Mouse (Mus musculus) midbrain, embryonic 11.5 days (tissue): ENCODE results near the gene Glrp1. TPM values are rescaled to one million over a fixed set of nuclear protein-coding genes. Genes with fewer than 3 reads are reported as not detected.

Source experiments
- ATAC-seq: fragments of 200-750 bp; cut with Nextera tagmentation; 2 replicates; pipeline ENCODE4 v1.8.0; 2017; ENCODE audit warnings: moderate TSS enrichment, moderate library complexity; ENCODE audit not compliant: low FRiP score
- DNase-seq: peaks from one replicate; pipeline ENCODE4 v3.0.0; 2015; ENCODE audit warnings: low spot score; ENCODE audit errors: missing footprints
- H3K27ac ChIP-seq: fragments of 300-500 bp; sonication (generic); 2 replicates; pipeline ENCODE4 v1.5.1; 2014; ENCODE audit warnings: low read depth, low read length
- H3K27me3 ChIP-seq: fragments of 300-500 bp; sonication (generic); 2 replicates; pipeline ENCODE4 v1.6.1; 2014; ENCODE audit warnings: mild to moderate bottlenecking, low read length, moderate library complexity, mixed read lengths; ENCODE audit not compliant: control insufficient read depth, insufficient read depth
- H3K36me3 ChIP-seq: fragments of 300-500 bp; sonication (generic); 2 replicates; pipeline ENCODE4 v1.6.1; 2014; ENCODE audit warnings: mild to moderate bottlenecking, low read length, moderate library complexity, mixed read lengths; ENCODE audit not compliant: control insufficient read depth, insufficient read depth
- H3K4me1 ChIP-seq: fragments of 300-500 bp; sonication (generic); 2 replicates; pipeline ENCODE4 v1.6.1; 2014; ENCODE audit warnings: low read length; ENCODE audit not compliant: control insufficient read depth, insufficient read depth
- H3K4me2 ChIP-seq: fragments of 300-500 bp; sonication (generic); 2 replicates; pipeline ENCODE4 v1.6.1; 2014; ENCODE audit warnings: mild to moderate bottlenecking, moderate library complexity
- H3K4me3 ChIP-seq: fragments of 300-500 bp; sonication (generic); 2 replicates; pipeline ENCODE4 v1.5.1; 2014; ENCODE audit warnings: low read depth, low read length
- H3K9ac ChIP-seq: fragments of 300-500 bp; sonication (generic); 2 replicates; pipeline ENCODE4 v1.6.1; 2014; ENCODE audit warnings: low read length
- H3K9me3 ChIP-seq: fragments of 300-500 bp; sonication (generic); 2 replicates; pipeline ENCODE4 v1.6.1; 2016; ENCODE audit warnings: low read length; ENCODE audit not compliant: control insufficient read depth
- WGBS: fragments of 180-500 bp; shearing (Covaris S2); extraction: QIAGEN DNeasy Blood & Tissue Kit; methylation state at CpG from one replicate; pipeline ENCODE4 v1.1.7; 2014; 5-methylcytosine and 5-hydroxymethylcytosine counted together
- polyA plus RNA-seq: library from polyadenylated mRNA; unstranded; fragments of >200 nt; fragmentation: Nextera tagmentation; extraction: Ambion mirVana; gene quantifications from 2 replicates; pipeline ENCODE4 v1.2.1, GENCODE M21; 2014

Glrp1 gene
- polyA plus RNA-seq, 1 experiment from 2014 or later = not detected

DNA sequence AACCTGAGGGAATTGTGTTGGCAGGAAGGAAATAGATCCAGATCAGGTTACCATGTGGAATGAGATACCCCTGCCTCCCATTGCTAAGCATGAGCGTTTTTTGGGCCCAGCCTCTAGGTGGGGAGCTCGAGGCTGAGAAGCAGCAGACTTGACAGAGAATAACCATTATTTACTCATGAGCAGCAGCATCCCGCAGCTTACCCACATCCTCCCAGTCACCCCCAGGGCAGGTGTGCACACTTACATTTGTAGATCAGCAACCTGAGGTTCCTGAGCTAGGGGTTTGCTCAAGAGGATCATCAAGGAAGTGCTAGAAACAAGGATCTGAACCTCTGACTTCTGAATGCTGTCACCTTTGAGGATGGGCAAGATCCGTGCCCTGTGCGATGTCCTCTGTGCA lies 3.5 kb downstream of the Glrp1 start:
- DNase-seq (no peak), ATAC-seq (no peak)
- Histone ChIP-seq H3K4me2 (no peak overlapping the region), H3K9me3 (no peaks in the 10 kb centered on the region), H3K4me3 (no peak overlapping the region), H3K27ac (no peak overlapping the region), H3K9ac (no peak overlapping the region), H3K36me3 (no peaks in the 10 kb centered on the region), H3K27me3 (no peaks in the 10 kb centered on the region), H3K4me1 (peaks cover 8% of the 10 kb centered on the region)
- 77% methylated on average over 5 of the region's 5 CpGs for WGBS

DNA sequence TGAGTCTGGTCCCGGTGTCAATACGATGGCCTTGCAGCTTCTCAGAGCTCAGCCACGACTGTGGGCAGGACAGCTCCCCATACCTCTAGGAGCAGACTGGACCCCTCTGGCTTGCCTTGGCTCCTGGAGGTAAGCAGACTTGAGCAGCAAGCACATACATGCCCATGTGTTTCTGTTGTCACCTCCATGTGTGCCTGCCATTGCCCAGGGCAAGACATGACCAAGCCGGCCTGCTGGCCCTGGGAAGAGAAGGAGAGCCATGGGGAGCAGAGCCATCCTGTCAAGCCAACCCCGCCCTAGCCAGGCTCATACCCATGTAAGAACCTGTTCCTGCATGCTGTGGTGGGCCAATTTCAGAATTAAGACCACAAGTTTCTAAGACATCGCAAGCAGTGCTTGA lies 4.2 kb downstream of the Glrp1 start:
- Histone ChIP-seq H3K4me2 (no peak overlapping the region), H3K36me3 (no peaks in the 10 kb centered on the region), H3K4me3 (no peak overlapping the region), H3K27ac (no peak overlapping the region), H3K9me3 (no peaks in the 10 kb centered on the region), H3K4me1 (peaks cover 8% of the 10 kb centered on the region), H3K27me3 (no peaks in the 10 kb centered on the region), H3K9ac (no peak overlapping the region)
- no peak for DNase-seq
- ATAC-seq = no peak
- WGBS = 75% methylated on average over 6 of the region's 6 CpGs

GRCm38 (mm10) chr1:88504531-88504945 lies 5.3 kb downstream of the Glrp1 start:
- Histone ChIP-seq H3K9ac (no peak overlapping the region), H3K27me3 (no peaks in the 10 kb centered on the region), H3K27ac (no peak overlapping the region), H3K4me3 (no peak overlapping the region), H3K9me3 (no peaks in the 10 kb centered on the region), H3K36me3 (no peaks in the 10 kb centered on the region), H3K4me1 (peaks cover 8% of the 10 kb centered on the region), H3K4me2 (no peak overlapping the region)
- DNase-seq (peak; percentile 92), ATAC-seq (peak; percentile 58; the same call in 1 of the 2 replicates)
- 17% methylated on average over 7 of the region's 7 CpGs for WGBS

DNA sequence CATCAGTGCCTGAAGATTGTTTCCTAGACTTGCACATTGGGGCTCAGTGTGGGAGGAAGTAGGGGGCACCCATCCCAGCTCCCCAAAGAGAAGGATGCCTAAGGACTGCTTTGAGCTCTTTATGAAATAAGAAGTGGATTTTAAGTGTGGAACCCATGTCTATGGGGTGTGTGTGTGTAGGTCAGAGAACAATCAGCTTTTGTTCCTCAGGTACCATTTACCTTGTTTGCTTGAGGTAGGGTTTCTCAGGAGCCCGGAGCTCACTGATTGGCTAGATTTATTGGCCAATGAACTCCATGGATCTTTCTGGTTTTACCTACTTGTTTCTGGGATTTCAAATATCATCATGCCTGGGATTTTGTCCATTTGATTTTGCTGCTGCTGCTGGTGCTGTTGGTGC lies 7.0 kb downstream of the Glrp1 start:
- no peak for ATAC-seq

GRCm38 (mm10) chr1:88499230-88499737 lies 10.6 kb downstream of the Glrp1 start:
- no peak for DNase-seq

More for the DNA sequence above, 7.0 kb downstream of the Glrp1 start:
- DNase-seq = no peak
- WGBS = 80% methylated on average over 1 of the region's 1 CpGs
- H3K27ac ChIP-seq = no peak overlapping the region
- no peak overlapping the region for H3K4me3 ChIP-seq
- peaks cover 8% of the 10 kb centered on the region for H3K4me1 ChIP-seq
- no peak overlapping the region for H3K4me2 ChIP-seq
- H3K36me3 ChIP-seq = no peaks in the 10 kb centered on the region
- no peak overlapping the region for H3K9ac ChIP-seq
- H3K27me3 ChIP-seq = no peaks in the 10 kb centered on the region
- no peaks in the 10 kb centered on the region for H3K9me3 ChIP-seq

DNA sequence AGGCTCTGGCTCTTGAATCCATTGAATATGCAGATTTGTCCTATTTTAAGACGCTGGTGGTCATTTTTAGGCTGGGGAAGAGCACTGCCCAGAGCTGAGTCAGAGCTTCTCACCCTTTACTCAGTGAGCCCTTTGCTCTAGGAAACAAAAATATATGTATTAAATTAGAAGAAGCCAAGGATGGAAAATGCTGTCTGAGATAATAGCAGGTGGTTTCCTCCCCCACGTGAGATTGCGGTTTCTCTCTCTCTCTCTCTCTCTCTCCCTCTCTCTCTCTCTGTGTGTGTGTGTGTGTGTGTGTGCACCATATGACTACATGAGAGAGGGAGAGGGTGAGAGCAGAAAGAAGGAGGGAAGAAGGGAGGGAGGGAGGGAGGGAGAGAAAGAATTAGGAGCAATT lies 12.5 kb downstream of the Glrp1 start:
- H3K4me2 ChIP-seq = no peak overlapping the region
- 74% methylated on average over 3 of the region's 3 CpGs for WGBS
- no peaks in the 10 kb centered on the region for H3K27me3 ChIP-seq
- no peaks in the 10 kb centered on the region for H3K4me1 ChIP-seq
- no peaks in the 10 kb centered on the region for H3K36me3 ChIP-seq
- H3K9ac ChIP-seq = no peak overlapping the region
- ATAC-seq = no peak
- no peaks in the 10 kb centered on the region for H3K9me3 ChIP-seq
- no peak for DNase-seq
- H3K27ac ChIP-seq = no peak overlapping the region
- no peak overlapping the region for H3K4me3 ChIP-seq

More at GRCm38 (mm10) chr1:88499230-88499737, 10.6 kb downstream of the Glrp1 start:
- Histone ChIP-seq H3K4me2 (no peak overlapping the region), H3K4me3 (no peak overlapping the region), H3K36me3 (no peaks in the 10 kb centered on the region), H3K9me3 (no peaks in the 10 kb centered on the region), H3K9ac (no peak overlapping the region), H3K27ac (no peak overlapping the region), H3K4me1 (peaks cover under 1% of the 10 kb centered on the region; the same call in 1 of the 2 replicates), H3K27me3 (no peaks in the 10 kb centered on the region)
- no peak for ATAC-seq
- WGBS = 87% methylated on average over 11 of the region's 11 CpGs

GRCm38 (mm10) chr1:88492415-88492814 lies 17.5 kb downstream of the Glrp1 start:
- no peak overlapping the region for H3K9ac ChIP-seq
- no peak overlapping the region for H3K4me3 ChIP-seq
- no peak overlapping the region for H3K27ac ChIP-seq
- H3K9me3 ChIP-seq = no peaks in the 10 kb centered on the region
- ATAC-seq = no peak
- H3K4me1 ChIP-seq = no peaks in the 10 kb centered on the region
- 89% methylated on average over 3 of the region's 3 CpGs for WGBS
- H3K4me2 ChIP-seq = no peak overlapping the region
- no peak for DNase-seq
- H3K27me3 ChIP-seq = no peaks in the 10 kb centered on the region
- H3K36me3 ChIP-seq = no peaks in the 10 kb centered on the region

- DNase-seq (peak; percentile 85), ATAC-seq (no peak)
- Histone ChIP-seq H3K4me2 (no peak overlapping the region), H3K4me1 (no peaks in the 10 kb centered on the region), H3K27ac (no peak overlapping the region), H3K9ac (no peak overlapping the region), H3K36me3 (no peaks in the 10 kb centered on the region), H3K4me3 (no peak overlapping the region), H3K9me3 (no peaks in the 10 kb centered on the region), H3K27me3 (no peaks in the 10 kb centered on the region)
- 79% methylated on average over 17 of the region's 17 CpGs for WGBS
These were observed 18.1 kb downstream of the Glrp1 start for GRCm38 (mm10) chr1:88491617-88492378.

GRCm38 (mm10) chr1:88490164-88490563 lies 19.7 kb downstream of the Glrp1 start:
- Histone ChIP-seq H3K27ac (no peak overlapping the region), H3K27me3 (no peaks in the 10 kb centered on the region), H3K4me3 (no peak overlapping the region), H3K9me3 (no peaks in the 10 kb centered on the region), H3K9ac (no peak overlapping the region), H3K4me1 (no peaks in the 10 kb centered on the region), H3K4me2 (no peak overlapping the region), H3K36me3 (no peaks in the 10 kb centered on the region)
- DNase-seq (no peak), ATAC-seq (no peak)
- WGBS = 88% methylated on average over 10 of the region's 10 CpGs
